Mouse (Mus musculus) heart, adult 18-20 months (tissue): Measurements from ENCODE around the gene H2-Q10. TPM values are rescaled to one million over a fixed set of nuclear protein-coding genes. Genes with fewer than 3 reads are reported as not detected.
"Not testable (repeated sequence)": the region's sequence is repeated elsewhere in the genome, so short reads cannot be mapped to it uniquely, and the experiment has no call there.

Source experiments
- DNase-seq, 2 experiments: peaks; one replicate each; pipeline ENCODE4 v3.0.0; 2021 to 2022; ENCODE audit warnings: mixed read lengths in 1 of 2
- total RNA-seq, 2 experiments: library from RNA; stranded (reverse); gene quantifications; 2 replicates each; pipeline ENCODE4 v1.2.3; 2021

H2-Q10 gene
- total RNA-seq, 2 experiments from 2014 or later = 0.62 to 2.2 TPM

DNA sequence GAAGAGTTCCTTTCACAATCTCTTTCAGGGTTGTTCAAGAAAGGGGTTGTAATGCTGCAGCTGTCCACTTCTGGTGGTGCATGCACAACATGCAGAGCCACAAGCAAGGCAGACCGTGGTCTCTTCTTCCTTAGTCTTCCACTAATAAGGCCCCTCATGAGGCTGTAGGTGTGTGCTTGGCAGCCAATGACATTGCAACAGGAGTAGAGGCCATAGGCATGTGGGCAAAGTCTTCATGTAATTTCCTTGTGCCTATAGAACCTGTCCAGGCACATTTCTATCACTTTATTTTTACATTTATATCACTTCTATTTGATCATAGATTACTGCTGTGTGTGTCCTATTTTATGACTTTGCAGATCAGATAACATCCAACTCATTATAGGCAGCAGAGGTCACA, 11.6 kb upstream of the H2-Q10 start:
- DNase-seq = not testable (repeated sequence)

- DNase-seq = not testable (repeated sequence)
Measured at GRCm38 (mm10) chr17:35460513-35461341, 9.2 kb upstream of the H2-Q10 start.

- DNase-seq = not testable (repeated sequence)
Measured at GRCm38 (mm10) chr17:35465651-35466050, 4.2 kb upstream of the H2-Q10 start.

DNA sequence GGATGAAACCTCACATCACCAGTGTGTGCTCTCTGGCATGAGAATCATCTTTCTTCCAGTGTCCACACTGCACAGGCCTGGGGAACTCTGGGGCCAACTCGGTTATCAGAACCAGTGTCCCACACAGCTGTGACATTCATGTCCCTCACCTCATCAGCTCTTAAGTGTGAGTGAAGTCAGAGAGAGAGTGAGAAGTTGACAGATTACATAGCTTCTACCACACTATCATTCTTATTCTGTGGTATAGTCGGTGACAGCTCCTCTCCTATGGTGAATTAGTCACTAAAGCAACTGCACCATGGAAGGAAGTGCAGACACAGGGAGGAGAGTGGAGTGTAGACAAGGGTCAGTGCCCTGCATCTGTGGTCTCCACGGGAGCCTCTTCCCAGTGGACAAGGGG, 953 bp upstream of the H2-Q10 start:
- not testable (repeated sequence) for DNase-seq

DNA sequence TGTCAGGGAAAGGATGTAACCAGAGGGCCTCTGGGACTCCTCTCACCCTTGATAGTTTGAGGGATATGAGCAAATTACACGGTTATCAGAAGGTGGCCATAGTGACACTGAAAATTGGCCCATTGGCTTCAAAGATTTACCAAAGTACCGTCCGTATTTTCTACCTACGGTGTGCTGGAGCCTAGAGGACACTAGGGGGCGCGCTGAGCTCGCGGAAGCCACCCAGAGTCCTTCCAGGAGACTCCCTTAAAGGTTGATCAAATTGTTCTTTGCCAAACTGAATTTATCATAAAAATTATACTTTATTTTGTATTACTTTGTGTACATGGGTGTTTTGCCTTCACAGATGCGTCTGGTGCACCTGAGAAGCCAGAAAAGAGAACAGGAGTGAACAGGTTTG, 14.2 kb downstream of the H2-Q10 start:
- DNase-seq = peak; percentile 35 to 69

DNA sequence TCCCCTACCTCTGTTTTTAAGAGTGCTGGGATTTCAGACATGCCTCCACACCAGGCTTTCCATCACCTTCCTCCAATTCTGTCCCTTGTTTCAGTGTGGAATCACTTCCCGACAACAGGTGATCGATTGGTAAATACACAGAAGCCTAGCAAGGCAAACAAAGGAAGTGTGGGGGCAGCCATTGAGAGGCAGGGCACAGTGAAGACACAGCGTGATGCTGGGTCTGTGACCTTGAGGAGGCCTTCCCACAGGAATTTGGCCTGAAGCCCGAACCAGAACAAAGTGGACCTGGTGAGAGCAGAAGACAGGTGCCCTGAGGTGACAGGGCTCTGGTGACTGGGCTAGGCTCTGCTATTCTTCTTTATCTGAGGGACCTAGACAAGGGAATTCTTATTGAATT, 15.8 kb downstream of the H2-Q10 start:
- DNase-seq = peak in 1 of 2 experiments; percentile 11

GRCm38 (mm10) chr17:35486726-35487125, 16.8 kb downstream of the H2-Q10 start:
- no peak for DNase-seq

DNA sequence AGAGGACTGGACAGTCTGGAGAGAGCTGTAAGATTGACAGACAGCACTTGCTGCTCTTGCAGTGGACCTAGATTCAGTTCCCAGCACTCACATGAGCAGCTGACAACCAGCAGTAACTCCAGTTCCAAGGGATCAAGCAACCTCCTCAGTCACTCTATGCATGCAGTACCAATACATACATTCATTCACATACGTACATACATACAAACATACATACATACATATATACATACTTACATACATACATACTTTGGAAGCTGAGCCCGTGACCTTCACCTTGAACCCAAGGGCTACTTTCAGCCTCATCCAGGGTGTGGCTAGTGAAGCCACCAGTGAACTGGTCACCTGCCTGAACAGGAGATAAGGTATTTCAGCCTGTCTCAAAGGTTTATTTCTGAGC, 18.2 kb downstream of the H2-Q10 start:
- DNase-seq = no peak

GRCm38 (mm10) chr17:35490320-35490719, 20.4 kb downstream of the H2-Q10 start:
- DNase-seq = no peak

DNA sequence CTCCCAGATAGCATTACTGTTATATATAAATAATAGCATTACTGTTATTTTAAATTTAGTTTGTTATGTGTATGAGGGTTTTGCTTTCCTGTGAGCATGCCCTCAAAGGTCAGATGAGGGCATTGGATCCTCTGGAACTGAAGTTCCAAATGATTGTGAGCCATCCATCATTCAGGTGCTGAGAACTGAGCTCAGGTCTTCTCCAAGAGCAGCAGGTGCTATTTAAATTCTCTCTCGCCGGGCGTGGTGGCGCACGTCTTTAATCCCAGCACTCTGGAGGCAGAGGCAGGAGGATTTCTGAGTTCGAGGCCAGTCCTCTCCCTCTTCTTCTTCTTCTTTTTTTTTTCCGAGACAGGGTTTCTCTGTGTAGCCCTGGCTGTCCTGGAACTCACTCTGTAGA, 27.2 kb downstream of the H2-Q10 start:
- no peak for DNase-seq

- DNase-seq = no peak
Measured at GRCm38 (mm10) chr17:35502226-35502625, 32.3 kb downstream of the H2-Q10 start.

GRCm38 (mm10) chr17:35502762-35503161, 32.9 kb downstream of the H2-Q10 start:
- no peak for DNase-seq

- DNase-seq = no peak
Measured at GRCm38 (mm10) chr17:35503849-35504248, 34.0 kb downstream of the H2-Q10 start.

DNA sequence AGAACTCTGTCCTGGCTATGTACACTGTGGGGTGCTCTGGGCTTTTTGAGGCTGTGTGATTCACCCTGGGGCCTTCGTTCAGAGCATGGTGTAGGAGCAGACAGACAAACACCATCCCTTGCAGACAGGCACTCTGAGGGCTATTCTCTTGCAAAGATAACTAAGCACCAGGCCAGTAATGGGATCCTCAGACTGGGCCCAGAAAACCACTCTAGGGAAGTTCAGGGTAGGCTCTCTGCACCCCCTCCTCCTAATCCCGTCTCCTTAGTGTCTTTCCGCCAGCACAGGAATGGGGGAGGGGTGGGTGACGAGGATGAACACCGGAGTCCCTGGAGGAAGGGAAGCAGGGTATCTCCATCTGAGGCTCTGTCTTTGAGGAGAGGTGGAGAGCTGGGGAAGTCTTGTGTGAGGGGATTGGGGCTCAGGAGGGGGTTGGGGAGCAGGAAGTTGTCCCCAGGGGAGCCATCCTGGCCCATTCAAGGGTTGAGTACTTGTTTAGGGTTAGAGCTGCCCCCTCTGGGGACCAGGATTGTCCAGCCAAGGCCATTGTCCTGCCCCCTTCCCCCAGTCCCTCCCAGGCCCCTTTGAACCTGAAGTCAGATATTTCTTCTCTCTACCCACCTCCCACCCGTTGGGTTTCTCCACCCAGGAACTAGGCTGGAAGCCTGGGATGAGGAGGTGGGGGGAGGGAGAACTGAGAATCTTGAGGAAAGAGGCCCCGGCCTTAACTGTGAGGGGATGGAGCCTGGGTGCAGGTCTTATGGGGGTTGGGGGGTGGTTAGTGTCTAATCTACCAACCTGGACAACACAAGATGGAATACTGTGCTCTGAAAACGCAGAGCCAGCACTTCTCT, 35.0 kb downstream of the H2-Q10 start:
- no peak for DNase-seq

DNA sequence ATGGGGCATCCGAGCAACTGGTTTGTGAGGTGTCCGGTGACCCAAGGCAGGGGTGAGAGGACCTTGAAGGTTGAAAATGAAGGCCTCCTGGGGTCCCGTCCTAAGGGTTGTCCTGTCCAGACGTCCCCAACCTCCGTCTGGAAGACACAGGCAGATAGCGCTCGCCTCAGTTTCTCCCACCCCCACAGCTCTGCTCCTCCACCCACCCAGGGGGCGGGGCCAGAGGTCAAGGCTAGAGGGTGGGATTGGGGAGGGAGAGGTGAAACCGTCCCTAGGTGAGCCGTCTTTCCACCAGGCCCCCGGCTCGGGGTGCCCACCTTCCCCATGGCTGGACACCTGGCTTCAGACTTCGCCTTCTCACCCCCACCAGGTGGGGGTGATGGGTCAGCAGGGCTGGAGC, 35.9 kb downstream of the H2-Q10 start, which contains the start of gene Pou5f1:
TSS of gene Pou5f1 (plus strand) at position 243 of the 400 bp plus-strand sequence.
- DNase-seq = no peak

DNA sequence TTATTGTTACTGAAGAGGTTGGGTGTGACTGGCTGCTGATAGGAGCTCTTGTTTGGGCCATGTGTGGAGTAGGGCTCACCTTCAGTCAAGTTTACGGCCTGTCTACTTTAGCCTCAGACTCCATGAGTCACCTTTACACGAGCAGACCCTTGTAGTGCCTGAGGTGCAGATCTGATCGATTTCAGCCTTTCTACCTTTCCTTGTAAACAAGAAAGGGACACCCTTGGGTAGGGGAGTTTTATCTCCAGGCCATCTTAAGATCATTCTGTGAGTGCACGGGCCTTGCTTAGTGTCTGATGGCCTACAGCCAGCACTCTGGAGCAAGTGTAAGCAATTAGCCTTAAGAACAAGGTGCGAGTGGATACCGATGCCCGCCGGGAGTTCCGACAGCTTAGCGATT, 37.0 kb downstream of the H2-Q10 start:
- no peak for DNase-seq

GRCm38 (mm10) chr17:35507556-35508260, 37.8 kb downstream of the H2-Q10 start:
- no peak for DNase-seq

DNA sequence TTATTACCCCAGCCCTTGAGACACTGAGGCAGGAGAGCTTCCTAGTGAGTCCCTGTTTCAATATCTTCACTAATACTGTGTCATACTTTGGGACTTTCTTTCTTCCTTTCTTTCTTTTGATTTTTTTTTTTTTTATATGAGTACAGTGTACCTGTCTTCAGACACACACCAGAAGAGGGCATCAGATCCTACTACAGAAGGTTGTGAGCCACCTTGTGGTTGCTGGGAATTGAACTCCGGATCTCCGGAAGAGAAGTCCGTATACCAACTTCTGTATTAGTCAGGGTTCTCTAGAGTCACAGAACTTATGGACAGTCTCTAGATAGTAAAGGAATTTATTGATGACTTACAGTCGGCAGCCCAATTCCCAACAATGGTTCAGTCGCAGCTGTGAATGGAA, 38.4 kb downstream of the H2-Q10 start:
- DNase-seq = not testable (repeated sequence)

DNA sequence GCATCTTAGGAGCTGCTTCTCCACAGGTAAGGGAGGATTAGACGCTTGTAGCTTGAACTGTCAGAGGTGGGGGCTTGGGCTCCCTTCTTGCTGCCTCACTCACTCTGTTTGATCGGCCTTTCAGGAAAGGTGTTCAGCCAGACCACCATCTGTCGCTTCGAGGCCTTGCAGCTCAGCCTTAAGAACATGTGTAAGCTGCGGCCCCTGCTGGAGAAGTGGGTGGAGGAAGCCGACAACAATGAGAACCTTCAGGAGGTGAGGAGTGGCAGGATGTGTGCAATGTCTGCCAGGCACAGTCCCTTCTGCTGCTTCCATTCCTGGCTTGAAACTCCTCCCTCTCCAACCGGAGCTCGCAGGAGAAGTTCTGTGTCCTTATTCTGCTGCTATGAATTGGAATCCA, 39.4 kb downstream of the H2-Q10 start:
- DNase-seq = peak in 1 of 2 experiments; percentile 18

GRCm38 (mm10) chr17:35512916-35513626, 43.2 kb downstream of the H2-Q10 start:
- DNase-seq = no peak

GRCm38 (mm10) chr17:35513886-35514285, 44.0 kb downstream of the H2-Q10 start:
- peak; percentile 63 to 92 for DNase-seq

DNA sequence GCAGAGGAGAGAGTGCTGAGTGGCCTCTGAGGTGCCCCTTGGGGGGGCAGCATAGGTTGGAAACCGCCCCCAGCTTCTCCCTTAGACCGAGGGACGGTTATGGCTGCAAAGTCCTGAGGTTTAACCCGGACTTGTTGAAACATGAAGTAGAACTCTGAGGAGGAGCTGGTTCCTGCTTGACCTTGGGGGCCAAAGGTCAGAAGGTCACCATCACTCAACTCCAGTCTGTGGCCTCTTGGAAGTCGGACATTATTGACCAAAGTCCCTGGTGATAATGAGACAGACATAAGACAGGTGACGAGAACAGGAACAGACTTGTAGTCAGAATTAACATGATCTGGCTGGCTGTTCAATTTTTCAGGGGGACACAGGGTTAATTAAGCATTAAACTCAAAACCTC, 44.9 kb downstream of the H2-Q10 start:
- DNase-seq = no peak
